Mouse (Mus musculus): ENCODE results near the gene Ccdc191. TPM values are rescaled to one million over a fixed set of nuclear protein-coding genes. Genes with fewer than 3 reads are reported as not detected.

Gene Ccdc191
- polyA plus RNA-seq, 1 experiment from 2014 or later, result 6.5 TPM

- Histone ChIP-seq H3K36me3 (ENCODE audit: inconsistent target) (no peaks in the 10 kb centered on the region), H3K4me3 (ENCODE audit: inconsistent target) (no peak overlapping the region; the same call in 1 of the 2 replicates), H3K79me2 (ENCODE audit: inconsistent target) (no peaks in the 10 kb centered on the region), H3K27ac (no peak overlapping the region)
- WGBS (ENCODE audit: missing documents), result 21% methylated on average over 9 of the region's 9 CpGs
These were observed 90.6 kb downstream of the Ccdc191 start for GRCm38 (mm10) chr16:43980110-43980609.

- Histone ChIP-seq H3K79me2 (ENCODE audit: inconsistent target) (no peaks in the 10 kb centered on the region), H3K4me3 (ENCODE audit: inconsistent target) (no peak overlapping the region), H3K27ac (no peak overlapping the region), H3K36me3 (ENCODE audit: inconsistent target) (no peaks in the 10 kb centered on the region)
- WGBS (ENCODE audit: missing documents), result 97% methylated on average over 4 of the region's 4 CpGs
These were observed 96.7 kb downstream of the Ccdc191 start for GRCm38 (mm10) chr16:43986299-43986698.

DNA sequence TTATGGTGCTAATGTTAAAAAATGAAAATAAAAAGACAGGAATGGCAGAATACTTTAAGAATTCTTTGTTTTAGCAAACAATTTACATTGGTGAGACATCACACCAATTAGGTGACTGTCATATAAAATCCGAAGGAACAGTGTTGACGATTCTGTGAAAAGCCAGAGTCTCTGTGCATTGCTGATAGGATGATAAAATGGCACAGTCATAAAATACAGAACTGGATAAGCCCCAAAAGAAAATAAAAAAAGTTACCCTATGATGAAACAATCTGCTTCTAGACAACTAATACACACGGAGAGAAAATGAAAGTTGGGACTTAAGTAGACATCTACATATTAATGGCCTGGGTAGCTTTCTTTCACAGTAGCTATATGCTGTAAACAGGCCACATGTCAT is 105.0 kb downstream of the Ccdc191 start:
- Histone ChIP-seq H3K36me3 (ENCODE audit: inconsistent target) (no peaks in the 10 kb centered on the region), H3K27ac (no peak overlapping the region), H3K4me3 (ENCODE audit: inconsistent target) (no peak overlapping the region), H3K79me2 (ENCODE audit: inconsistent target) (no peaks in the 10 kb centered on the region)
- WGBS (ENCODE audit: missing documents), result 86% methylated on average over 3 of the region's 3 CpGs

DNA sequence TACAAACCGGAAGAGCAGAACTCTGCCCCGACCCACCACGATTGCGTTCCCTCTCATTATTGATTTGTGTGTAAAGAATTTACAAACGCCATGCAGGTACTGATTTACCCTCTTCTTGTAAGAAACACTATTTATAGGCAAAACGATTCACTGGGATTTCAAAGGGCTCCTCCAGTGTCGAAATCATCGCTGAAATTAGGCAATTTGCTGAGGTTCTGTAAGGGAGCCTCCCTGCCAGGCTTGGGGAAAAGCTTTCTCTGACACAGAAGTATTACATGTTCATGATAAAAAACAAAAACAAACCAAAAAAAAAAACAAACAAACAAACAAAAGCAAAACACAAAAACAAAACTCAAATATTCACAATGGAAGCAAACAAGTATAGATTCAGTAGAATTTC is 109.5 kb downstream of the Ccdc191 start:
- 70% methylated on average over 8 of the region's 8 CpGs for WGBS (ENCODE audit: missing documents)

DNA sequence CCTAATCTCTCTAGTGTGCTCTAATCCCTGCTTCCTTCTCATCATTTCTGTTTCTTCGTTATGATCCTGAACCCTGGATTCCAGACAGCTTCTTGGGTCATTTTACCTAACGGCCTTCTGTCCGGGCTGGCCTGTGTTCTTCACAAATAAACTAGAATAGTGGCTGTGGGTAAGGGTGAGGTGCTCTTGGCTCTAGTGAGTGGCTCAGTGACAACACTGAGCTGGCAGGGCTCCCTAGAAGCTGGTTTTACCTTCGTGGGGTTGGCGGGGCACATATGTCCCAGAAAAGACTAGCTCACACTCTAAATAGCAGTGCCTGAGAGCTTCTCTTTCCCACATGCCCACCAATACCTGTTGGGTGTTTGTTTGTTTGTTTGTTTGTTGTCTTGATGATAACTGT is 109.9 kb downstream of the Ccdc191 start:
- H3K36me3 ChIP-seq (ENCODE audit: inconsistent target), result no peaks in the 10 kb centered on the region

More for the DNA sequence above, 109.5 kb downstream of the Ccdc191 start:
- Histone ChIP-seq H3K79me2 (ENCODE audit: inconsistent target) (no peaks in the 10 kb centered on the region), H3K4me3 (ENCODE audit: inconsistent target) (no peak overlapping the region), H3K36me3 (ENCODE audit: inconsistent target) (no peaks in the 10 kb centered on the region), H3K27ac (no peak overlapping the region)

DNA sequence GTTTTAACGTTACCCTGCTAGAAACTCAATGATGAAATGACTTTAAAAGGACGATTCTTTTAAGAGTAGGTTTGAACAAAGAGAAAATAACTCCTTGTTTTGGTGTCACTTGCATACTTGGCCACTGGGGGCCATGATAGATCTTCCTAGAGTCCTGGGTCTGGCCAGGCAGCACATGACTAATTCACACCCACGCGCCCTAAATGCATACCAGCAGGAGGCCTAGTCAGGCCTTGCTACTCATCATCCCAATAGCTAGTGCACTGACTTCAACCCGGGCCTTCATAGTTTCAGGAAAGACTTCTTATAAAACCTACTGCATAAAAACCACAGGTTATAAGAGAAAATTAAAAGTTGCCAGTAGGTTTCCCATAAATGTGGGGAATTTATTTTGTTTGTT is 112.5 kb downstream of the Ccdc191 start:
- no peaks in the 10 kb centered on the region for H3K36me3 ChIP-seq (ENCODE audit: inconsistent target)
- no peak overlapping the region for H3K27ac ChIP-seq
- no peak overlapping the region for H3K4me3 ChIP-seq (ENCODE audit: inconsistent target)
- H3K79me2 ChIP-seq (ENCODE audit: inconsistent target), result no peaks in the 10 kb centered on the region
- 76% methylated on average over 5 of the region's 5 CpGs for WGBS (ENCODE audit: missing documents)

More for the DNA sequence above, 109.9 kb downstream of the Ccdc191 start:
- H3K79me2 ChIP-seq (ENCODE audit: inconsistent target), result no peaks in the 10 kb centered on the region
- WGBS (ENCODE audit: missing documents), result 88% methylated on average over 5 of the region's 5 CpGs
- no peak overlapping the region for H3K4me3 ChIP-seq (ENCODE audit: inconsistent target)
- H3K27ac ChIP-seq, result no peak overlapping the region

DNA sequence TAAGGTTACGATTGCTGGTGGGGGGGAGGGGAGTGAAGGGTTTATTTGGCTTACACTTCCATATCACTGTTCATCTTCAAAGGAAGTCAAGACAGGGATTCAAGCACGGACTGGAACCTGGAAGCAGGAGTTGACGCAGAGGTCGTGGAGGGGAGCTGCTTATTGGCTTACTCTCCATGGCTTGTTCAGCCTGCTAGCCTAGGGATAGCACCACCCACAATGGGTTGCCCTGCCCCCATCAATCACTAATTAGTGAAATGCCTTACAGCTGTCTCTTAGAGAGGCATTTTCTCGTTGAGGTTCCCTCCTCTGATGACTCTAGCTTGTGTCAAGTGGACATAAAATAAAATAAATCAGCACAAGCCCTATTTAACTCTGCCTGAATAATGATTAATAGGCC is 121.4 kb downstream of the Ccdc191 start:
- H3K79me2 ChIP-seq (ENCODE audit: inconsistent target), result no peaks in the 10 kb centered on the region
- H3K36me3 ChIP-seq (ENCODE audit: inconsistent target), result no peaks in the 10 kb centered on the region
- 93% methylated on average over 5 of the region's 5 CpGs for WGBS (ENCODE audit: missing documents)
- H3K4me3 ChIP-seq (ENCODE audit: inconsistent target), result no peak overlapping the region
- H3K27ac ChIP-seq, result no peak overlapping the region

Other genes starting within 250 kb of the Ccdc191 start
- not detected in 3 replicates for gene Tigit, start 225.7 kb upstream of the Ccdc191 start, polyA plus RNA-seq (2018)
- gene Drd3, start 135.8 kb upstream of the Ccdc191 start, polyA plus RNA-seq (2018), result not detected in 3 replicates
- 4.1 to 6.9 TPM (median 5.7 TPM) in 3 replicates for gene Qtrt2, start 37.0 kb downstream of the Ccdc191 start, polyA plus RNA-seq (2018)
- 0.25 to 0.60 TPM (median 0.47 TPM) in 3 replicates for gene Zdhhc23, start 90.0 kb downstream of the Ccdc191 start, polyA plus RNA-seq (2018)
- gene Gramd1c, start 173.5 kb downstream of the Ccdc191 start, polyA plus RNA-seq (2018), result 0.23 to 0.32 TPM (median 0.32 TPM) in 3 replicates
- 331 to 394 TPM (median 358 TPM) in 3 replicates for gene Atp6v1a, start 249.9 kb downstream of the Ccdc191 start, polyA plus RNA-seq (2018)

Data from macrophage (primary cell).